8 mouse cellular contexts compared by ENCODE assay signal in the genomic region with DNA sequence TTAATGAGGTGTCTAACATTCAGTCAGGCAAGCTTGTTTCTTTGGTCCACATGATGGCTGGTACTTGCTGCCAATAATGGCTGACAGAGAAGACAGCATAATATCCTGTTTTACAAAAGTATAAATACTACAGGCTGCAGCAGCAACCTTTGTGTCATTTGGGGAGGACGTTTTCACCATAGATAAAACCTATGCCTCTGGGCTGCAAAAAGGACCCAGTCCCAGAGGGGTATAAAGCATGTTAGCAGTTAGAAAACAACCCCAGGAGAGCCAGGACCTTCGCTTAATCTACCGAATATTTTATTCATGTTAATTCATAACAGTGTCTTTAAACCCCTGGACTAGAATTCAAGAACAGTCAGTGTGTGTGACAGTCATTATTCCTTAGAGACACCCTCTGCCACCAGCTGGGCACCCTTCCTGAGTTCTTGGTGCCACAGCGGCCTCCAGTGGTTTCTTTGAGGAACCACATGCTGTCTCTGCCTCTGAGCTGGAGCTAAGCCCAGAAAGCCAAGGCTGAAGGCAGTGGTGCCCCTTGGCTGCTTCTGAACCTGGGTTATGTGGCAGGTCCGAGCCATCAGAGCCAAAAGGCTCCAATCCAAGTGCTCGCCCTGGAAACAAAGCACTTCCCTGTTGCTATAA. TPM values are rescaled to one million over a fixed set of nuclear protein-coding genes. Genes with fewer than 3 reads are reported as not detected.
DNase-seq lines count a peak whose midpoint lies in the region; ATAC-seq and TF ChIP-seq lines count a peak whose summit lies in the region.

No protein-coding gene starts in this region.

- H3K9ac ChIP-seq in intestine, postnatal 0 days (ENCODE audit: low read depth, low read length) = no peak overlapping the region
- H3K9ac ChIP-seq in intestine, embryonic 16.5 days (ENCODE audit: low read depth, low read length) = no peak overlapping the region
- no peak overlapping the region for H3K9ac ChIP-seq in forebrain, embryonic 11.5 days (ENCODE audit: low read length)

- 26% methylated on average over 6 of the region's 6 CpGs for WGBS in intestine, postnatal 0 days
- 27% methylated on average over 6 of the region's 6 CpGs for WGBS in intestine, embryonic 16.5 days
- 31% methylated on average over 6 of the region's 6 CpGs for WGBS in forebrain, embryonic 11.5 days

- no peaks in the 10 kb centered on the region for H3K9me3 ChIP-seq in intestine, postnatal 0 days (ENCODE audit: control insufficient read depth)
- H3K9me3 ChIP-seq in intestine, embryonic 16.5 days (ENCODE audit: control insufficient read depth, low read length) = no peaks in the 10 kb centered on the region
- H3K9me3 ChIP-seq in forebrain, embryonic 11.5 days (ENCODE audit: control insufficient read depth, low read length) = no peaks in the 10 kb centered on the region

- peak; percentile 78 for TF ChIP-seq CTCF in intestine, postnatal 0 days (IDR thresholded peaks at IDR 0.05; ENCODE audit: low read depth)

- no peak overlapping the region for H3K4me3 ChIP-seq in intestine, postnatal 0 days (ENCODE audit: low read depth, low read length)
- no peak overlapping the region for H3K4me3 ChIP-seq in intestine, embryonic 16.5 days (ENCODE audit: low read length)
- no peak overlapping the region for H3K4me3 ChIP-seq in forebrain, embryonic 11.5 days (ENCODE audit: low read depth, low read length)

- no peak overlapping the region for H3K4me2 ChIP-seq in intestine, postnatal 0 days (replicated peaks; ENCODE audit: low read depth)
- no peak overlapping the region for H3K4me2 ChIP-seq in intestine, embryonic 16.5 days (ENCODE audit: low read depth, low read length)
- H3K4me2 ChIP-seq in forebrain, embryonic 11.5 days (ENCODE audit: low read depth, low read length, severe bottlenecking) = no peak overlapping the region

- H3K4me1 ChIP-seq in intestine, postnatal 0 days (replicated peaks; ENCODE audit: control insufficient read depth, insufficient read depth, low read length) = no peaks in the 10 kb centered on the region
- no peaks in the 10 kb centered on the region for H3K4me1 ChIP-seq in intestine, embryonic 16.5 days (ENCODE audit: control insufficient read depth, insufficient read depth, low read length)
- H3K4me1 ChIP-seq in forebrain, embryonic 11.5 days (replicated peaks; ENCODE audit: control insufficient read depth, insufficient read depth, low read length) = no peaks in the 10 kb centered on the region

- no peaks in the 10 kb centered on the region for H3K36me3 ChIP-seq in intestine, postnatal 0 days (ENCODE audit: control insufficient read depth, insufficient read depth)
- no peaks in the 10 kb centered on the region for H3K36me3 ChIP-seq in intestine, embryonic 16.5 days (ENCODE audit: control insufficient read depth, insufficient read depth, low read length)
- no peaks in the 10 kb centered on the region for H3K36me3 ChIP-seq in forebrain, embryonic 11.5 days (ENCODE audit: control insufficient read depth, insufficient read depth, low read length)

- no peaks in the 10 kb centered on the region for H3K27me3 ChIP-seq in intestine, postnatal 0 days (replicated peaks; ENCODE audit: control insufficient read depth, insufficient read depth, low read length)
- no peaks in the 10 kb centered on the region for H3K27me3 ChIP-seq in intestine, embryonic 16.5 days (replicated peaks; ENCODE audit: control insufficient read depth, insufficient read depth, low read length)
- H3K27me3 ChIP-seq in forebrain, embryonic 11.5 days (ENCODE audit: control insufficient read depth, insufficient read depth, low read length) = no peaks in the 10 kb centered on the region

- no peak for ATAC-seq in intestine, postnatal 0 days
- no peak for ATAC-seq in intestine, embryonic 16.5 days
- ATAC-seq in forebrain, embryonic 11.5 days (replicated peaks; ENCODE audit: low FRiP score) = no peak; the same call in 1 of the 2 replicates
- ATAC-seq in hematopoietic stem cell, adult 5-6 weeks (replicated peaks in 1 of 2; ENCODE audit: insufficient read depth in 1 of 2, low FRiP score in 2 of 2, low TSS enrichment in 1 of 2, low read depth in 1 of 2, poor library complexity in 2 of 2, severe bottlenecking in 2 of 2) = peak; percentile 74 to 75
- ATAC-seq in megakaryocyte-erythroid progenitor cell, adult 5-6 weeks (replicated peaks; ENCODE audit: low FRiP score, low TSS enrichment, poor library complexity, severe bottlenecking) = peak; percentile 79

- no peak overlapping the region for H3K27ac ChIP-seq in intestine, postnatal 0 days (ENCODE audit: low read depth, low read length)
- H3K27ac ChIP-seq in intestine, embryonic 16.5 days (ENCODE audit: low read length) = no peak overlapping the region
- no peak overlapping the region for H3K27ac ChIP-seq in forebrain, embryonic 11.5 days (ENCODE audit: low read depth, low read length)

- peak; percentile 46 for DNase-seq in brain, embryonic 18.5 days (ENCODE audit: low read depth, low spot score)
- DNase-seq in forebrain, embryonic 11.5 days (ENCODE audit: low spot score) = peak; percentile 69
- peak; percentile 44 to 69 for DNase-seq in layer of hippocampus, postnatal 25 days (ENCODE audit: extremely low spot score in 1 of 2, low spot score in 1 of 2)
- DNase-seq in right cerebral cortex, postnatal 25 days = peak; percentile 54

RNA-seq across cellular contexts. Expression of gene Ids, which starts 34.6 kb away (rescaled TPM):
- 2.5 and 2.9 TPM in 2 replicates for polyA plus RNA-seq in intestine, postnatal 0 days (2015; fragmentation: Nextera tagmentation; extraction: Ambion mirVana)
- 1.9 and 2.1 TPM in 2 replicates for polyA plus RNA-seq in intestine, embryonic 16.5 days (2015; fragmentation: Nextera tagmentation; extraction: Ambion mirVana)
- 2.6 and 2.7 TPM in 2 replicates for polyA plus RNA-seq in forebrain, embryonic 11.5 days (2014; fragmentation: Nextera tagmentation; extraction: Ambion mirVana)
- 9.7 and 10.3 TPM in 2 replicates for total RNA-seq in hematopoietic stem cell, adult 5-6 weeks (2017)
- 100 to 1,000 TPM; 285 to 292 TPM for total RNA-seq in layer of hippocampus, postnatal 25 days (2021)
- total RNA-seq in megakaryocyte-erythroid progenitor cell, adult 5-6 weeks (2014; fragmentation: Nextera tagmentation) = 10.6 and 16.9 TPM in 2 replicates
- total RNA-seq in megakaryocyte-erythroid progenitor cell, adult 5-6 weeks (2017) = 4.3 and 6.5 TPM in 2 replicates

RNA-seq across cellular contexts. Expression of gene 1110012L19Rik, which starts 55.4 kb away (rescaled TPM):
- 21.8 and 24.0 TPM in 2 replicates for polyA plus RNA-seq in intestine, postnatal 0 days (2015; fragmentation: Nextera tagmentation; extraction: Ambion mirVana)
- 27.7 and 28.6 TPM in 2 replicates for polyA plus RNA-seq in intestine, embryonic 16.5 days (2015; fragmentation: Nextera tagmentation; extraction: Ambion mirVana)
- 22.3 and 26.5 TPM in 2 replicates for polyA plus RNA-seq in forebrain, embryonic 11.5 days (2014; fragmentation: Nextera tagmentation; extraction: Ambion mirVana)
- total RNA-seq in hematopoietic stem cell, adult 5-6 weeks (2017) = 32.0 and 42.8 TPM in 2 replicates
- total RNA-seq in layer of hippocampus, postnatal 25 days (2021) = 10 to 100 TPM; 13.8 to 17.2 TPM
- total RNA-seq in megakaryocyte-erythroid progenitor cell, adult 5-6 weeks (2014; fragmentation: Nextera tagmentation) = 9.3 and 17.5 TPM in 2 replicates
- 16.9 and 20.4 TPM in 2 replicates for total RNA-seq in megakaryocyte-erythroid progenitor cell, adult 5-6 weeks (2017)

Comparison
In these comparisons a context has a peak if more than half of its experiments do, and no peak if none do; other contexts are left out.
1. ATAC-seq: peak in hematopoietic stem cell, adult 5-6 weeks (2 of 2) and megakaryocyte-erythroid progenitor cell, adult 5-6 weeks (single experiment); none in intestine, postnatal 0 days (single experiment), intestine, embryonic 16.5 days (single experiment) and forebrain, embryonic 11.5 days (single experiment).
2. RNA of gene Ids, which starts 34.6 kb away (total RNA-seq): 285 to 292 TPM in layer of hippocampus, postnatal 25 days; 4.3 to 16.9 TPM in megakaryocyte-erythroid progenitor cell, adult 5-6 weeks and 9.7 to 10.3 TPM in hematopoietic stem cell, adult 5-6 weeks; every median in the first group is over 10 times any median in the second.
3. Peak in every context shown above with its lines, with median percentiles within 50 percentile points of each other: DNase-seq.